Mouse (Mus musculus) liver, embryonic 15.5 days (tissue): ENCODE data around the gene Usp7. TPM values are rescaled to one million over a fixed set of nuclear protein-coding genes. Genes with fewer than 3 reads are reported as not detected.

ENCODE experiments used
- ATAC-seq: fragments of 200-750 bp; cut with Nextera tagmentation; 2 replicates; pipeline ENCODE4 v1.8.0; 2017; ENCODE audit warnings: moderate number of reproducible peaks, mild to moderate bottlenecking, moderate library complexity; ENCODE audit not compliant: insufficient read depth
- H3K27ac ChIP-seq: fragments of 300-500 bp; sonication (generic); replicated peaks from 2 replicates; pipeline ENCODE4 v1.5.1; 2015; ENCODE audit warnings: mild to moderate bottlenecking, inconsistent platforms
- H3K27me3 ChIP-seq: fragments of 300-500 bp; sonication (generic); 2 replicates; pipeline ENCODE4 v1.6.1; 2015; ENCODE audit warnings: mild to moderate bottlenecking, inconsistent platforms
- H3K36me3 ChIP-seq: fragments of 300-500 bp; sonication (generic); replicated peaks from 2 replicates; pipeline ENCODE4 v1.6.1; 2015; ENCODE audit warnings: moderate library complexity, mild to moderate bottlenecking, inconsistent platforms
- H3K4me1 ChIP-seq: fragments of 300-500 bp; sonication (generic); replicated peaks from 2 replicates; pipeline ENCODE4 v1.6.1; 2015; ENCODE audit warnings: inconsistent platforms
- H3K4me2 ChIP-seq: fragments of 300-500 bp; sonication (generic); 2 replicates; pipeline ENCODE4 v1.6.1; 2015; ENCODE audit warnings: moderate library complexity, mild to moderate bottlenecking, inconsistent platforms
- H3K4me3 ChIP-seq: fragments of 300-500 bp; sonication (generic); replicated peaks from 2 replicates; pipeline ENCODE4 v1.5.1; 2015; ENCODE audit warnings: mild to moderate bottlenecking, inconsistent platforms
- H3K9ac ChIP-seq: fragments of 300-500 bp; sonication (generic); 2 replicates; pipeline ENCODE4 v1.6.1; 2015; ENCODE audit warnings: moderate library complexity, mild to moderate bottlenecking, inconsistent platforms
- H3K9me3 ChIP-seq: fragments of 300-500 bp; sonication (generic); replicated peaks from 2 replicates; pipeline ENCODE4 v1.6.1; 2016; ENCODE audit warnings: inconsistent platforms
- WGBS: fragments of 180-500 bp; shearing (Covaris S2); methylation state at CpG from one replicate; pipeline ENCODE4 v1.1.7; 2015; ENCODE audit warnings: mixed read lengths; ENCODE audit not compliant: insufficient replicate concordance; 5-methylcytosine and 5-hydroxymethylcytosine counted together
- polyA plus RNA-seq: library from polyadenylated mRNA; unstranded; fragments of >200 nt; fragmentation: Nextera tagmentation; extraction: Ambion mirVana; gene quantifications from 2 replicates; pipeline ENCODE4 v1.2.1, GENCODE M21; 2015

The Usp7 gene
- polyA plus RNA-seq, 1 experiment from 2014 or later: 24.4 TPM

GRCm38 (mm10) chr16:8823661-8824060, 31.6 kb upstream of the Usp7 start:
- Histone ChIP-seq H3K4me1 (peaks cover 29% of the 10 kb centered on the region), H3K36me3 (no peaks in the 10 kb centered on the region), H3K9ac (no peak overlapping the region), H3K4me3 (no peak overlapping the region), H3K9me3 (no peaks in the 10 kb centered on the region), H3K27me3 (no peaks in the 10 kb centered on the region), H3K4me2 (peak overlapping the region; percentile 20; the same call in 1 of the 2 replicates), H3K27ac (peak overlapping the region; percentile 56)
- 33% methylated on average over 2 of the region's 2 CpGs for WGBS
- peak; percentile 76 for ATAC-seq

DNA sequence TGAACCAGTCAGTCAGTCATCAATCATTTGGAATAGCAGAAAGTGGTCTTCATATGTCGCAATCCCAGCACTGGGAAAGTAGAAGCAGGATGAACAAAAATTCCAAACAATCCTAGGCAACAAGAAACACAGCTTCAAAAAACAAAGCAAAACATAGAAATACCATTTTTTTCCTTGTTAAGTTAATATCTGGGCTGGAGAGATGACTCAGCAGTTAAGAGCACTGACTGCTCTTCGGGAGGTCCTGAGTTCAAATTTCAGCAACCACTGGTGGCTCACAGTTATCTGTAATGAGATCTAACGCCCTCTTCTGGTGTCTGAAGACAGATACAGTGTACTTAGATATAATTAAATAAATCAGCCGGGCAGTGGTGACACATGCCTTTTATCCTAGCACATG, 30.5 kb upstream of the Usp7 start:
- Histone ChIP-seq H3K9me3 (no peaks in the 10 kb centered on the region), H3K36me3 (no peaks in the 10 kb centered on the region), H3K4me1 (peaks cover 24% of the 10 kb centered on the region), H3K4me3 (no peak overlapping the region), H3K9ac (no peak overlapping the region), H3K27ac (no peak overlapping the region; the same call in 1 of the 2 replicates), H3K4me2 (no peak overlapping the region), H3K27me3 (no peaks in the 10 kb centered on the region)
- no peak for ATAC-seq
- 75% methylated on average over 4 of the region's 4 CpGs for WGBS

GRCm38 (mm10) chr16:8821429-8821828, 29.3 kb upstream of the Usp7 start:
- Histone ChIP-seq H3K27ac (no peak overlapping the region), H3K4me1 (peaks cover 24% of the 10 kb centered on the region), H3K9me3 (no peaks in the 10 kb centered on the region), H3K27me3 (no peaks in the 10 kb centered on the region), H3K4me2 (no peak overlapping the region), H3K9ac (no peak overlapping the region), H3K4me3 (no peak overlapping the region), H3K36me3 (no peaks in the 10 kb centered on the region)
- ATAC-seq: no peak
- 88% methylated on average over 1 of the region's 1 CpGs for WGBS

DNA sequence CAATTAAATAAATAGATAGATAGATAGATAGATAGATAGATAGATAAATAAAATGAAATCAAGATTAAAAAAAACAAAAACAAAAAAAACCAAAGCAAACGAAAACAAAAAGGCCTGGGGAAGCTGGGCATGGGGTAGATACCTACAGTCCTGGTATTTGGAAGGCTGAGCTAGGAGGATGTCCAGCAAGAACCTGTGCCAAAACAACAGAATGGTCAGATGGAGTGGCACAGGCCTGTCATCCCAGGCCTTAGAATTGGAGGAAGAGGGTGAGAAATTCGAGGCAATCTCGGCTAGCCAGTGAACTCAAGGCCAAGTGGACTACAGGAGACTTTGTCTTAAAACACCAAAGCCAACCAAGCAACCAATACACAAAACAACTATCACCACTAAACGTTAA, 25.8 kb upstream of the Usp7 start:
- 53% methylated on average over 4 of the region's 4 CpGs for WGBS
- H3K4me3 ChIP-seq: no peak overlapping the region

GRCm38 (mm10) chr16:8810399-8811127, 18.5 kb upstream of the Usp7 start:
- H3K9ac ChIP-seq: peak overlapping the region; percentile 38

More for the DNA sequence above, 25.8 kb upstream of the Usp7 start:
- Histone ChIP-seq H3K4me2 (no peak overlapping the region), H3K4me1 (peaks cover 6% of the 10 kb centered on the region; the same call in 1 of the 2 replicates), H3K9ac (no peak overlapping the region), H3K9me3 (no peaks in the 10 kb centered on the region), H3K27me3 (peaks cover 6% of the 10 kb centered on the region; the same call in 1 of the 2 replicates), H3K36me3 (no peaks in the 10 kb centered on the region), H3K27ac (no peak overlapping the region)
- no peak for ATAC-seq

GRCm38 (mm10) chr16:8806703-8807102, 14.6 kb upstream of the Usp7 start:
- Histone ChIP-seq H3K9me3 (no peaks in the 10 kb centered on the region), H3K4me2 (no peak overlapping the region), H3K27me3 (peaks cover 15% of the 10 kb centered on the region), H3K4me1 (peaks cover 25% of the 10 kb centered on the region), H3K4me3 (no peak overlapping the region), H3K27ac (no peak overlapping the region), H3K9ac (no peak overlapping the region), H3K36me3 (no peaks in the 10 kb centered on the region)
- WGBS: 8% methylated on average over 4 of the region's 4 CpGs
- no peak for ATAC-seq

More at GRCm38 (mm10) chr16:8810399-8811127, 18.5 kb upstream of the Usp7 start:
- Histone ChIP-seq H3K4me2 (peak overlapping the region; percentile 58), H3K4me3 (peak overlapping the region; percentile 41), H3K27me3 (peaks cover 17% of the 10 kb centered on the region), H3K36me3 (no peaks in the 10 kb centered on the region), H3K27ac (peak overlapping the region; percentile 89), H3K4me1 (peaks cover 31% of the 10 kb centered on the region), H3K9me3 (no peaks in the 10 kb centered on the region)
- 76% methylated on average over 14 of the region's 14 CpGs for WGBS
- ATAC-seq: peak; percentile 95

GRCm38 (mm10) chr16:8795906-8796305, 3.8 kb upstream of the Usp7 start:
- no peak overlapping the region for H3K27ac ChIP-seq
- H3K36me3 ChIP-seq: no peaks in the 10 kb centered on the region
- no peak overlapping the region for H3K9ac ChIP-seq
- no peaks in the 10 kb centered on the region for H3K4me1 ChIP-seq
- H3K4me2 ChIP-seq: no peak overlapping the region
- H3K4me3 ChIP-seq: no peak overlapping the region
- ATAC-seq: no peak
- peaks cover 14% of the 10 kb centered on the region; the same call in 1 of the 2 replicates for H3K27me3 ChIP-seq
- H3K9me3 ChIP-seq: no peaks in the 10 kb centered on the region
- 66% methylated on average over 2 of the region's 2 CpGs for WGBS

DNA sequence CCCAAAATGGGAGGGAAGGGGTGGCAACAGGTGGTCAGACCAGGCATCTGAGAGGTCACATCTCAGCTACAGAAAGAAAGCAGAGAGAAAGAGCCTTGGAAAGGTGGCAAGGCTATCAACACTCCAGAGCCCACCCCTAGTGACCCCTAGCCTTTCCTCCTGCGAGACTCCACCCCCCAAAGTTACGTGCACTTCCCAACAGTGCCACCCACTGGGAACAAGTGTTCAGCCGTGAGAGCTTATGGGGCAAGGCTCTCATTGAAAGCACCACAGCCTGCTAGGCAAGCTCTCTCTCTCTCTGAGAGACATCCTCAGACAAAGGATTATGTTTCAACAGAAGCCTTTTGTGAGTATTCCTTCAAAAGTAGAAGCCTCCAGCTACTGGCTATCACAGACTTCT, 2.8 kb upstream of the Usp7 start:
- Histone ChIP-seq H3K27ac (no peak overlapping the region), H3K9ac (no peak overlapping the region), H3K4me1 (no peaks in the 10 kb centered on the region), H3K27me3 (peaks cover 14% of the 10 kb centered on the region; the same call in 1 of the 2 replicates), H3K4me3 (no peak overlapping the region), H3K4me2 (no peak overlapping the region), H3K9me3 (no peaks in the 10 kb centered on the region), H3K36me3 (no peaks in the 10 kb centered on the region)
- WGBS: 4% methylated on average over 3 of the region's 3 CpGs
- ATAC-seq: no peak

- Histone ChIP-seq H3K4me1 (no peaks in the 10 kb centered on the region), H3K9ac (no peak overlapping the region), H3K4me3 (no peak overlapping the region), H3K27me3 (0 out of 2 replicates have a peak, but pooled peaks cover 5% of the 10 kb centered on the region), H3K4me2 (no peak overlapping the region), H3K27ac (no peak overlapping the region), H3K36me3 (no peaks in the 10 kb centered on the region), H3K9me3 (no peaks in the 10 kb centered on the region)
- ATAC-seq: no peak
- WGBS: 69% methylated on average over 4 of the region's 4 CpGs
These were observed 1.2 kb downstream of the Usp7 start for GRCm38 (mm10) chr16:8790886-8791285.

DNA sequence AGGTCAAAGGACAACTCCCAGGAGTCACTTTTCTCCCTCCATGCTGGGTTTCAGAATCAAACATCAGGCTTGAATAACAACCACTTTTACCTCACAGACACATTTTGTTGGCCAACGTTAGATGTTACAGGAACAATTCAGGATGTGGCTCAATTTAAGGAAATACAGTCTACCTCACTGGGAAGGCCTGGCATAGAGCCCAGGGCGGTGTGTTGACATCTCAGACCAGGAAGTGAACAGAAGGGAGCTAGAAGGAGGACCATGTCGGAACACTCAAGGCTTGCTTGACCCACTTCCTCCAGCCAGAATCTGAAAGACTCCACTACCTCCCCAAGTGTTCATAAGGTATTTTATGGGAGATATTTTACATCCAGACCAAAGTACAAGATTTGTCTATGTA, 7.4 kb downstream of the Usp7 start:
- ATAC-seq: no peak
- no peak overlapping the region for H3K27ac ChIP-seq
- no peaks in the 10 kb centered on the region for H3K27me3 ChIP-seq
- 31% methylated on average over 3 of the region's 3 CpGs for whole genome bisulfite sequencing
- no peaks in the 10 kb centered on the region for H3K36me3 ChIP-seq
- no peak overlapping the region for H3K9ac ChIP-seq
- H3K4me2 ChIP-seq: no peak overlapping the region
- no peaks in the 10 kb centered on the region for H3K9me3 ChIP-seq
- peaks cover 18% of the 10 kb centered on the region for H3K4me1 ChIP-seq
- H3K4me3 ChIP-seq: no peak overlapping the region

DNA sequence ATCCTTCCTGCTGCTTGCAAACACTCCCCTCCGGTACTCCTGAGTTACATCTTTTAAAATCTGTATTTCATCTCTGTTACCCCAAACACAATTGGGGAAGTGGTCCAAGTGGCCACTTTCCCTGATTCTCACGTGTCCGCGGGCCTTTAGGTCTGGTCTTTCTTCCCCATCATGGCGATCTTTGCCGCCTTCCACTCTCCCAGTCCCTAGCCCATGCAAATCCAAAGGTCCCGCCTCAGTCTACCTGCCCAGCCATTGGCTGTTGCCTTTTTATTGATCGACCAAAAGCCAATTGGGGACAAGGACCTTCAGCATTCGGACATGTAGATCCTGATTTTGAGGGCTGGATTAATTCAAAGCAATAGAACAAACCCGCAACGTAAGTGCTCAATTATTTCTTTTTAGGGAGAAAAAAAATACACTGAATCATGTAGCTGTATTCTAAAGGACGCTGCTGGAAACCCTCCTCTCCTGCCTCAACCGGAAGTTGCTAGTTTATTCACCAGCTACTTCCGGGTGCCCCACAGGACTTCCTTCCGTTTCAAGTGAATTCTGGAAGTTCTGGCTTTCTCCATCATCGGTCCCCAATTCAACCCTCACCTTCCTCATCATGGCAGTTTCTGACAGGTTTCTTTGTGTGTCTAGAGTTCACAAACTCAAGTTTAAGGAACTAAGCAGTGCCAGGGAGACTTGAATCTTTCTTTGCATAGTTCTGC, 8.8 kb downstream of the Usp7 start:
- Histone ChIP-seq H3K27me3 (no peaks in the 10 kb centered on the region), H3K27ac (no peak overlapping the region), H3K4me2 (no peak overlapping the region), H3K4me1 (peaks cover 26% of the 10 kb centered on the region), H3K9ac (no peak overlapping the region), H3K9me3 (no peaks in the 10 kb centered on the region), H3K36me3 (no peaks in the 10 kb centered on the region), H3K4me3 (no peak overlapping the region)
- ATAC-seq: no peak
- WGBS: 65% methylated on average over 16 of the region's 16 CpGs
